15 mouse cellular contexts compared by ENCODE assay signal in genomic region chrX:82613361-82613760, GRCm38 (mm10).
A peak's percentile ranks its signal among the peaks of the same experiment; 100 is the strongest.
DNase-seq lines count a peak whose midpoint lies in the region; ATAC-seq and TF ChIP-seq lines count a peak whose summit lies in the region.
"Had no signal": no experiment of that assay in that cellular context is flagged by ENCODE, and none has a peak within 500 bp of the region (broad histone marks: within the 10 kb centered on the region; RNA-seq: fewer than 3 reads in every experiment).

No protein-coding gene starts in this region.

- no peak for TF ChIP-seq EP300 in stomach, postnatal 0 days (optimal IDR thresholded peaks at IDR 0.05)

- ATAC-seq in stomach, postnatal 0 days (ENCODE audit: low FRiP score, low TSS enrichment), result no peak
- ATAC-seq: intestine, embryonic 15.5 days; Patski had no signal

- H3K9ac ChIP-seq in stomach, postnatal 0 days (ENCODE audit: low read length), result no peak overlapping the region
- H3K9ac ChIP-seq: embryonic facial prominence, embryonic 12.5 days; intestine, embryonic 15.5 days; limb, embryonic 15.5 days had no signal

- no peak overlapping the region for H3K27ac ChIP-seq in layer of hippocampus, adult 2 months
- no peak overlapping the region for H3K27ac ChIP-seq in stomach, postnatal 0 days (replicated peaks)
- H3K27ac ChIP-seq: embryonic facial prominence, embryonic 12.5 days; intestine, embryonic 15.5 days; limb, embryonic 15.5 days had no signal

- no peaks in the 10 kb centered on the region for H3K36me3 ChIP-seq in stomach, postnatal 0 days (ENCODE audit: control insufficient read depth, insufficient read depth, low read length)
- H3K36me3 ChIP-seq: embryonic facial prominence, embryonic 12.5 days; intestine, embryonic 15.5 days; limb, embryonic 15.5 days had no signal

- peak; percentile 1 for DNase-seq in embryo, embryonic 10.5 days (ENCODE audit: low spot score)
- DNase-seq in embryo, embryonic 10 days (ENCODE audit: low spot score), result no peak
- DNase-seq in layer of hippocampus, adult 2 months (ENCODE audit: low spot score in 2 of 2), result peak in 1 of 2 experiments; percentile 10
- DNase-seq in layer of hippocampus, postnatal 25 days (ENCODE audit: extremely low spot score in 1 of 2, low spot score in 1 of 2), result no peak
- peak; percentile 21 for DNase-seq in right cerebral cortex, adult 18-20 months
- no peak for DNase-seq in right cerebral cortex, postnatal 36 days (ENCODE audit: low spot score in 2 of 2)
- DNase-seq in stomach, postnatal 0 days (ENCODE audit: low spot score), result no peak
- no peak for DNase-seq in urinary bladder, adult 2 months (ENCODE audit: low spot score)
- DNase-seq: cerebellum, adult 8-10 months; kidney, postnatal 4 days; thymus, postnatal 14 days had no signal

- H3K9me3 ChIP-seq in stomach, postnatal 0 days (ENCODE audit: control insufficient read depth, low read length), result no peaks in the 10 kb centered on the region
- H3K9me3 ChIP-seq: embryonic facial prominence, embryonic 12.5 days; intestine, embryonic 15.5 days; limb, embryonic 15.5 days had no signal

- H3K27me3 ChIP-seq in stomach, postnatal 0 days (ENCODE audit: control insufficient read depth, insufficient read depth, low read length), result no peaks in the 10 kb centered on the region
- H3K27me3 ChIP-seq: embryonic facial prominence, embryonic 12.5 days; intestine, embryonic 15.5 days; limb, embryonic 15.5 days; Patski had no signal

- H3K4me2 ChIP-seq in stomach, postnatal 0 days (replicated peaks; ENCODE audit: low read depth), result no peak overlapping the region
- H3K4me2 ChIP-seq: embryonic facial prominence, embryonic 12.5 days; intestine, embryonic 15.5 days; limb, embryonic 15.5 days had no signal

- no peaks in the 10 kb centered on the region for H3K4me1 ChIP-seq in stomach, postnatal 0 days (replicated peaks; ENCODE audit: control insufficient read depth, insufficient read depth)
- H3K4me1 ChIP-seq: embryonic facial prominence, embryonic 12.5 days; intestine, embryonic 15.5 days; limb, embryonic 15.5 days had no signal

- 39% methylated on average over 2 of the region's 2 CpGs for WGBS in stomach, postnatal 0 days

- peak; percentile 78 for TF ChIP-seq CTCF in layer of hippocampus, adult 2 months (conservative IDR thresholded peaks at IDR 0.05)
- TF ChIP-seq CTCF in stomach, postnatal 0 days (IDR thresholded peaks at IDR 0.05; ENCODE audit: low read depth), result peak; percentile 61

- no peak overlapping the region for H3K4me3 ChIP-seq in layer of hippocampus, adult 2 months
- no peak overlapping the region for H3K4me3 ChIP-seq in stomach, postnatal 0 days (ENCODE audit: low read depth, low read length)
- H3K4me3 ChIP-seq: embryonic facial prominence, embryonic 12.5 days; intestine, embryonic 15.5 days; limb, embryonic 15.5 days had no signal

Comparison
In these comparisons a context has a peak if more than half of its experiments do, and no peak if none do; other contexts are left out.
1. DNase-seq: peak in embryo, embryonic 10.5 days (single experiment) and right cerebral cortex, adult 18-20 months (single experiment); none in embryo, embryonic 10 days (single experiment), layer of hippocampus, postnatal 25 days (0 of 2), right cerebral cortex, postnatal 36 days (0 of 2), stomach, postnatal 0 days (single experiment) and urinary bladder, adult 2 months (single experiment).